Mouse (Mus musculus) Patski (cell line): ENCODE measurements around the gene Pga5. TPM values are rescaled to one million over a fixed set of nuclear protein-coding genes. Genes with fewer than 3 reads are reported as not detected.
A peak's percentile ranks its signal among the peaks of the same experiment; 100 is the strongest.

ENCODE experiments used
- ATAC-seq: fragments of 100-300 bp; one replicate; pipeline ENCODE4 v1.8.0; 2021
- CTCF ChIA-PET: fragments of 350-600 bp; sonication (Branson Sonifier 250); formaldehyde crosslinking; loops from one replicate; lab custom pipeline; 2022; ENCODE audit warnings: inconsistent platforms; lab: Charles Lee
- POLR2A ChIA-PET: fragments of 350-600 bp; sonication (Branson Sonifier 250); formaldehyde crosslinking; loops from one replicate; lab custom pipeline; 2022; ENCODE audit warnings: antibody characterized with exemption, inconsistent platforms; lab: Charles Lee
- DNase-seq: peaks from one replicate; pipeline ENCODE4 v3.0.0-alpha.2; 2011; ENCODE audit warnings: low read depth, low spot score
- H3K27me3 ChIP-seq: fragments of 371-371 bp; one replicate; pipeline ENCODE4 v1.5.1; 2021
- CTCF ChIP-seq: fragments of 100-300 bp; IDR thresholded peaks from one replicate; pipeline ENCODE4 v1.5.1; 2021
- in situ Hi-C: fragments of 300-500 bp; cut with MboI; formaldehyde crosslinking; loops from 3 replicates; pipeline ENCODE4 v1.11.1; 2018; ENCODE audit warnings: low pct_unique_long_range_greater_than_20kb, mixed read lengths
- polyA plus RNA-seq: library from polyadenylated mRNA; unstranded; gene quantifications from one replicate; pipeline ENCODE4 v1.2.3, GENCODE M21; 2021

Pga5 gene
- polyA plus RNA-seq, 1 experiment from 2014 or later, result 0.06 TPM

DNA sequence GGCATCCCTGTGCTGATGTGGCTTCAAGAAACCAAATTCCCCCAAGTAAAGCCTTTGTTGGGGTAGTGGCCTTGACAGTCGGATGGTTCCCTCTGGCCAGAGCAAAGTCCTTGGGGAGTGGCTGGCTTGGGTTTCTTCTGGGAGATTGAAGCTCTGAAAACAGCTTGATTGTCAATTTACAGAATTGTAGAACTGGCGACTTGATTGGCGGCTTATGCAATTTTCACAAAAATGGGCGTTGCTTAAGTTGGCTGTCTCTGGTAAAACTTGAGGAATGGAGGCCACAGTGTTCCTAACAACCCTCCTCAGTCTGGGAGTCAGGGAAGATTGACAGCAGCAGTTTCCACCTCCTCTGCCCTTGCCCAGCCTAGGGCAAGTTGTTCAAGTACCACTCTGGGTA, 14.5 kb upstream of the Pga5 start:
- in situ Hi-C loops, result no loop called here
- ATAC-seq (no peak), DNase-seq (no peak)
- H3K27me3 ChIP-seq, result no peaks in the 10 kb centered on the region
- CTCF ChIA-PET, result interaction anchor here (1.8 to 3.3 kb wide), 3 partner anchors 14 to 18 kb away, joined by 4 to 27 read pairs (median 16); partner anchors contain the start of gene Pga5
- no peak for TF ChIP-seq CTCF
- POLR2A ChIA-PET, result interaction anchor here (1.4 to 1.6 kb wide), 2 partner anchors 8 to 14 kb away, joined by 4 to 5 read pairs; no protein-coding TSS in a partner anchor

DNA sequence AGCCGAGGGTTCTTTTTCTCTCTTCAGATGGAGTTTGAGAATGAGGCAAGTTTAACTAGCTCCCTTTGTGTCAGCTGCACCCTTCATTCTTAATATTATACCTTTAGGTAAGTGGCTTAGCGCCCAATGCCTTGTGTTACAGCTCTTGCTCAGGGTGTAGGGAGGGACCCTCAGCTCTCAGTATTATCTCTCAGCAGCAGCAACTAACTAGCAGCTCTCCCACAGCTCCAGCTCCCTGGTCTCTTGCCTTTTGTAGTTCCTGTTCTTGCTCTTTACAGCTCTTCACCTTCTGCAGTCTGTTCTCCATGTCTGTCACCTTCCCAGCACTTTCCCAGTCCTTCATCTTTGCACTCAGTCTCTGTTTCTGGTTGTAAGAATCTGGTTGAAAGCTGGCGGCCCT, 13.8 kb upstream of the Pga5 start:
- ChIA-PET CTCF (interaction anchor here (0.9 to 3.3 kb wide), 4 partner anchors 9 to 19 kb away, joined by 3 to 27 read pairs (median 10); partner anchors contain the start of gene Pga5), POLR2A (interaction anchor here (1.4 to 1.6 kb wide), 2 partner anchors 9 to 15 kb away, joined by 4 to 5 read pairs; no protein-coding TSS in a partner anchor)
- H3K27me3 ChIP-seq, result no peaks in the 10 kb centered on the region
- in situ Hi-C loops, result no loop called here
- no peak for ATAC-seq
- DNase-seq, result no peak
- TF ChIP-seq CTCF, result no peak

DNA sequence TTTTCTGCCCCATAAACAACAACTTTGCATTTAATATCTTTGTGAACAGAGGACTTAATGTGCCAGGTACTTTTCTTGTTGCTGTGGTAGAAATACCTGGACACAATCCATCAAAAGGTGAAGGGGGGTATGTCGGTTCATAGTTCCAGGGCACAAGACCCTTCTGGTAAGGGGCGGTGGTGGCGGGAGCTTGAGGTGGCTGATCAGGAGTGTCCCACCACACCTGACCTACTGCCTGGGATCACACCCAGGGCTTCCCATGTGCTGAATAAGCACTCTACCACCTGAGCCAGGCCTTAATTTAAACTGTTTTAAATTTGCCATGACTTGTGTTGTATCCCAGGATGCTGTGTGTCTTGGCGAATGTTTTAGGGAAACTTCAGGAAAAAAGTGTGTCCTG, 13.2 kb upstream of the Pga5 start:
- no peak for DNase-seq
- POLR2A ChIA-PET, result interaction anchor here (1.4 to 1.6 kb wide), 3 partner anchors 9 to 17 kb away, joined by 4 to 6 read pairs (median 5); no protein-coding TSS in a partner anchor
- CTCF ChIA-PET, result interaction anchor here (0.9 to 3.3 kb wide), 4 partner anchors 8 to 19 kb away, joined by 3 to 27 read pairs (median 10); partner anchors contain the start of gene Pga5
- H3K27me3 ChIP-seq, result no peaks in the 10 kb centered on the region
- in situ Hi-C loops, result no loop called here
- ATAC-seq, result no peak
- no peak for TF ChIP-seq CTCF

DNA sequence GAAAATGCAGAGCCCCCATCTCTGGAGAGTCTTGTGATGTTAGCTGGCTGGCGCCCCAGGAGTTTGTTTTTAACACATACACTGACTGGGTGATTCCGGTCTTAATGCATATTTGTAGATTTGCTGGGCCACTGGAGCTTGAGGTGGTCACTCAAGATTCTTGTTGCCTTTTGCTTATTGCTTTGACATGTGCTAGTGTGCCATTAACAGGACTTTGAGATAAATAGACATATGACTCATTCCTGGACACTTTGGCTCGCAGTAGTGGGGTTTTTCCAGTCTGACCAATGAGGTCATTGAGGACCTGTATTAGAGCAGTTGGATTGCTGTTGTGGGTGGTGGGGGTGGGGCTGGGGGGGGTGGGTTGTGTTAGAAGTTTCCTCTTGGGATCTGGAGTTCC, 12.5 kb upstream of the Pga5 start:
- in situ Hi-C loops, result no loop called here
- ATAC-seq, result peak; percentile 51

DNA sequence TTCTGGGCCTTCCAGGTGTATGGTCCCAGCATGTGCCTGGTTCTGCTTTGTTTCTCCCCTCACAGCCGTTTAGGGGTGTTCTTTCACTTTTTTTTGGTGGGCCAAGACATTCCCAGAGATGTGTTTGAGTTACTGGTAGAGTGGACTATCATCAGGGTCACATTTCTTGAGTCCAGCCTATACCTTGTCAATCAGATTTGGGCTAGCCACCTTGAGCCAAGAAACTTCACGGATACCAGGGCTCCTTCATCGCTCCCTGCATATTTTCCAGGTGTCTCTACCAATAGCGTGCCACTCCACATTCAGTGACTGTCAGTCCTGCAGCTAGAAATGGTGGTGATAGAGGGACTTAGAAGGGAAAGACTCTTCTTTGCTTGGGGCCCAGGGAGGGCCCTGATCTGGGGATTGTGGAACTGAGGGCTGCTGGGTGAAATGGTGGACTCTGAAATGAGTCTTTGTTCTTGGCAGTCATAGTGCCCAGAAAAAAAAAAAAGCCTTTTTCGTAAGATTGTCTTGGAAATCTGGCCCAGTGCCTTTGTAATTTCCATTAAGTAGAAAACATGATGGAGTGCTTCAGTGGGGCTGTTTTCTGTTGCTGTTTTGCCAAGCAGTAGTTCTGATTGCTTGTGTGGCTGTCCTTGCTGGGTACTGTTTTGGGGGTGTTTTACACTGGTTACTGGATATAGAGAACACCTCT, 11.7 kb upstream of the Pga5 start:
- in situ Hi-C loops, result no loop called here
- TF ChIP-seq CTCF, result no peak
- ATAC-seq, result no peak
- DNase-seq, result no peak
- CTCF ChIA-PET, result interaction anchor here (3.0 to 3.3 kb wide), 2 partner anchors 17 to 21 kb away, joined by 16 to 27 read pairs; no protein-coding TSS in a partner anchor
- POLR2A ChIA-PET, result interaction anchor here (1.5 kb wide), 2 partner anchors 16 to 18 kb away, joined by 3 to 6 read pairs; no protein-coding TSS in a partner anchor
- no peaks in the 10 kb centered on the region for H3K27me3 ChIP-seq

More for the DNA sequence above, 12.5 kb upstream of the Pga5 start:
- DNase-seq, result peak; percentile 96
- TF ChIP-seq CTCF, result no peak
- H3K27me3 ChIP-seq, result no peaks in the 10 kb centered on the region
- ChIA-PET CTCF (interaction anchor here (3.0 to 3.3 kb wide), 2 partner anchors 17 to 20 kb away, joined by 16 to 27 read pairs; no protein-coding TSS in a partner anchor), POLR2A (interaction anchor here (1.5 kb wide), 1 partner anchor 18 kb away, joined by 6 read pairs; no protein-coding TSS in a partner anchor)

DNA sequence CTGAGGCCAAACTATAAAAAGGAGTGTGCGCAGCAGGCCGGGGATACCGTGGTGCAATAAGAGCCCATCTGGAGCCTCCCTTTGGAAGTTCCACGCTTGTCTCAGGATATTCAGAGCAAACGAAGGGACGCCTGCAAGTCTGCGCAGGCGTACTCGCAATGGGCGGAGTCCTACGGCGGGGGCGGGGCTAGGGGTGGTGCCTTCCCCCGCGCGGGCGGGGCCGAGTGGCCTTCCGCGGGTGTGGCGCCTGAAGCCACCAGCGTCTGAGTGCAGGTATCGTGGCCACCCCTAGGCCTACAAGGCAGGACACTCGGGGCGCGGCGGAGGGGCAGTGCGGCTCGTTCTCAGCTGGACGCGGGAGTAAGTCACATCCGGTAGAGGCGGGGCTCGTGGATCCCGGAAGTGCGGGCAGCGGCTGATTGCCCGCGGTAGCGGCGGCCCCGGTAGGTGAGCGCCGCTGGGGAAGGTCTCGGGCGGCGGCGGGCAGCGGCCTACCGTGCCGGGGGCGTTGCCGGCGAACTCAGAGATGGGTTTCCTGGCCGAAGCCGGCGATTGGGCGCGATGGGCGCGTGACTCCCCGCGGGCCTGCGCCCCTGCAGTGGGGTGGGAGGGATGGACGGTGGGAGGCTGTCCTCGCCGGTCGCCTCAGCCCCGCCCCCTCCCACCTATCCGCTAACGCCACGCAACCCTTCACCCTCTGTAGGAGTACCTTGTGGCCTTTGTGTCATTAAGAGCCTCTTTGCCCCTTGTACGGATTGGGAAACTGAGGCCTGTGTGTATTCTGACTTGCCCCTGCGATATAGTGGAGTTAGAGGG, 10.9 kb upstream of the Pga5 start, which contains the start of gene Vps37c:
Gene Vps37c, plus strand, starts transcription at position 199 of the 816 bp plus-strand sequence.
- POLR2A ChIA-PET, result interaction anchor here (1.5 to 1.6 kb wide), 2 partner anchors 17 to 21 kb away, joined by 3 to 5 read pairs; no protein-coding TSS in a partner anchor
- CTCF ChIA-PET, result interaction anchor here (1.3 to 16.3 kb wide), 2 partner anchors 10 to 21 kb away, joined by 5 to 229 read pairs; partner anchors contain the start of gene Pga5

DNA sequence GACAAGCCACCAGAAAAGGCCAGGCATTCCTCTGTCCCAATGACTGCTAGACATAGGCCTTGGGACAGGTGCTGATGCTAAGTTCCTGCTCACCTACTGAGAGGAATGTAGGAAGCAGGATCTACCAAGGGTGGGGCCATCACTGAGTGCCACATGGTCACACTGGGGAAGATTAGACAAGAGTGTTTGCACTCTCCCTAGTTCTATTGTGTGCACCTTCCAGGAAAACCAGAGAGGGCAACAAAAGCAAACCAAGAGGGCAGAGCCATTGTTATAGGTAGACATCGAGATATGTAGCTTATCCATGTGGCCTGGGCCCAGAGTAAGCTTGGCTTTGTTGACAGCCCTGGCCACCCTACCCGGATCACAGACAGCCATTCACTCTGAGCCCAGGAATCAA, 7.9 kb upstream of the Pga5 start:
- no peak for DNase-seq
- TF ChIP-seq CTCF, result no peak
- ChIA-PET CTCF (interaction anchor here (1.2 to 16.3 kb wide), 2 partner anchors 24 to 182 kb away, joined by 3 to 229 read pairs; no protein-coding TSS in a partner anchor), POLR2A (no interaction called here)
- no peaks in the 10 kb centered on the region for H3K27me3 ChIP-seq
- no peak for ATAC-seq
- in situ Hi-C loops, result no loop called here

More for the DNA sequence above, 10.9 kb upstream of the Pga5 start, which contains the start of gene Vps37c:
- ATAC-seq, result peak; percentile 70
- TF ChIP-seq CTCF, result no peak
- peak; percentile 71 for DNase-seq
- no peaks in the 10 kb centered on the region for H3K27me3 ChIP-seq
- in situ Hi-C loops, result no loop called here

DNA sequence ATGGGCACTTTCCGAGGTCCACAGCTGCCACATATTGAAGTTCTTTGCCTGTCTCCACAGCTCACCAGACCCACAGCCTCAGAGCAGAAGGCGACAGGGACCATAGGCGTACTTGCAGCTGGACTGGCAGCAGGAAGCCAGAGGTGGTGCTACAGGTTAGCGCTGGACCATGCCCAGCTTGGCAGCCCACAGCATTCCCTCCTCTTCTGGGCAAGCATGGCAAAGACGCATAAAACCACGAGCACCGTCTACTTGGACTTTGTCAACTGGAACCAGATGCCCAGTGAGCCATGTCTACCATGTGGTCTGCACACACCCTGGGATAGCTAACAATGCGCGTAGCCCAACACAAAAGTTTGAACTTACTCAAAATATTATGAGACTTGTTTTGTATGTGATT, 7.2 kb upstream of the Pga5 start:
- H3K27me3 ChIP-seq, result no peaks in the 10 kb centered on the region
- in situ Hi-C loops, result no loop called here
- DNase-seq, result no peak
- ATAC-seq, result no peak
- ChIA-PET CTCF (interaction anchor here (1.2 to 16.3 kb wide), 3 partner anchors 24 to 183 kb away, joined by 3 to 229 read pairs (median 3); no protein-coding TSS in a partner anchor), POLR2A (no interaction called here)
- TF ChIP-seq CTCF, result peak; percentile 37

DNA sequence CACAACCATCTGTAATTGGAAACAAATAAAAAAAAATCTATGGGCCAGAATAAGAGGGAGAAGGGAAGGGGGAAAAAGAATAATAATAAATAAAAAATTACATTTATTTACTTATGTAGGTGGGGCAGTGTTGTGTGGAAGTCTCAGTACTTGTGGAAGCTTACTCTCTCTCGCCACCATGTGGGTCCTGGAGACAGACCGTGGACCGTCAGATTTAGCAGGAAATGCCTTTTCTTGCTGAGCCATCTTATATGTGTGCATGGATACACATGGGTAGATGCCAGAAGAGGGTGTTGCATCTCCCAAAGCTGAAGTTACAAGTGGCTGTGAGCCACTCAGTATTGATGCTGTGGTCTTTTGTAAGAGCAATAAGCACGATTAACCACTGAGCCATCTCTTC, 3.7 kb upstream of the Pga5 start:
- ATAC-seq (no peak), DNase-seq (no peak)
- in situ Hi-C loops, result no loop called here
- POLR2A ChIA-PET, result interaction anchor here (1.1 kb wide), 1 partner anchor 28 kb away, joined by 3 read pairs; no protein-coding TSS in a partner anchor
- peak; percentile 38 for TF ChIP-seq CTCF
- CTCF ChIA-PET, result interaction anchor here (1.0 to 16.3 kb wide), 4 partner anchors 9 to 215 kb away, joined by 3 to 229 read pairs (median 4); no protein-coding TSS in a partner anchor
- H3K27me3 ChIP-seq, result no peaks in the 10 kb centered on the region
